Mouse (Mus musculus) megakaryocyte progenitor cell, adult 5-6 weeks (primary cell): ENCODE measurements around the gene Ucn2. TPM values are rescaled to one million over a fixed set of nuclear protein-coding genes. Genes with fewer than 3 reads are reported as not detected.

ENCODE experiments used
- ATAC-seq: replicated peaks from 2 replicates; pipeline ENCODE4 v1.8.0; 2016; ENCODE audit warnings: mild to moderate bottlenecking, moderate TSS enrichment, inconsistent platforms; ENCODE audit not compliant: poor library complexity
- total RNA-seq, 2 experiments: library from RNA; stranded (forward) in 1 of 2; stranded (reverse) in 1 of 2; fragments of 157-497, 149-512 nt in 1 of 2; fragments of 200-1000 nt in 1 of 2; gene quantifications; 2 replicates each; pipeline versions ENCODE4 v1.2.3 to v1.2.4; 2015 to 2017

Gene Ucn2
- total RNA-seq (2015): not detected in 2 replicates
- not detected in 2 replicates for total RNA-seq (2017)

DNA sequence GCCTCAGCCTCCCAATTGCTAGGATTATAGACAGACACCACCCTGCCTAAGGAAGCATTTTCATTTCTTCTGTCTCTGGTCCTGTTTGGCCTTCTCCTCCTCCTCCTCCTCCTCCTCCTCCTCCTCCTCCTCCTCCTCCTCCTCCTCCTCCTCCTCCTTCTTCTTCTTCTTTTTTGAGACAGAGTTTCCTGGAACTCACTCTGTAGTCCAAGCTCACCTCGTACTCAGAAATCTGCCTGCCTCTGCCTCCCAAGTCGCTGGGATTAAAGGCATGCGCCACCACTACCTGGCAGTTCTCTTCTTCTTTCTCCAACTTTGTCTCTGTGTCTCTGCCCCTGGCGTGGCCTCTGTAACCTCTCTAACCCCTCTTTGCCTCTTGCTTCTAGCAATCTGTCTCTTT is at the start of gene Ucn2:
Gene Ucn2, plus strand, starts transcription at position 301 of the 400 bp plus-strand sequence.
- no peak for ATAC-seq

DNA sequence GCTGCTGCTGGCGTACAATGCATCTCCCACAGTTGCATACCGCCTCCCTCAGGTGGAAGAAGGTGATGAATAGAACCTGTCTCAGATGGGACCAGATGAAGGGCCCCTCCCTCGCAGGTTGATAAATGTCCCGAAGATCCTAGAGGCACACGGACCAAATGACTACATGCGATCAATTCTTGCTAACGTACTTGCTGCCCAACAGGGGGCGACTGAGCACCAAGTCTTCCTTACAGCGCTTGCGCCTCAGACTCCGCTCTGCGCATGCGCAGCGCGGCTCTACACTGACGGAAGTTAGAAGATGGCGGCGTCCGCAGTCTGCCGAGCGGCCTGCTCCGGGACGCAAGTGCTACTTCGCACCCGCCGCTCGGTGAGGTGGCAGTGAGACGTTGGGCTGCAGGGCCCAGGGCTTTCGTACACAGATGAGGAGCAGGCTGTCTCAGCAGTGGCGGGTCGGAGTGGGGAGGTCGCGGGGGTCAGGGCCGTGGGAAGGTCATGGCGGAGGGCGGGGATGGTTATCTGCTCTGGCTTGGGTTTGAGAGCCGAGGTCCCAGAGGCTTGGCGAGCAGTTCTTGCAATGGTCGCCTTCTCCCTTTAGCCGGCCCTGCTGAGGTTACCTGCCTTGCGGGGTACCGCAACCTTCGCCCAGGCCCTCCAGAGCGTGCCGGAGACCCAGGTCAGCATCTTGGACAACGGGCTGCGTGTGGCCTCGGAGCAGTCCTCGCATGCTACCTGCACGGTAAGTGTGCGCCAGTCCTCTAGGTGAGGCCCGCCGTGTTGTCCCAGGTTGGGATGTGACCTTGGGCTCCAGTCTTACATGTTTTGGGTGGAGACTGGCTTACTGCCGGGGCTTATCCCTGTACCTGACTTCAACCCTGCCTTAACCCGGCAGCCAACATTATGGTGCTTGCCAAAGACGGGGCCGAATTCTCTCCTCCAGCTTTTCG is 49.1 kb upstream of the Ucn2 start, which contains the start of gene Uqcrc1:
Gene Uqcrc1, plus strand, starts transcription at position 216 of the 947 bp plus-strand sequence.
- ATAC-seq: peak; percentile 91

GRCm38 (mm10) chr9:108945111-108945510 is 40.7 kb upstream of the Ucn2 start:
- no peak for ATAC-seq

DNA sequence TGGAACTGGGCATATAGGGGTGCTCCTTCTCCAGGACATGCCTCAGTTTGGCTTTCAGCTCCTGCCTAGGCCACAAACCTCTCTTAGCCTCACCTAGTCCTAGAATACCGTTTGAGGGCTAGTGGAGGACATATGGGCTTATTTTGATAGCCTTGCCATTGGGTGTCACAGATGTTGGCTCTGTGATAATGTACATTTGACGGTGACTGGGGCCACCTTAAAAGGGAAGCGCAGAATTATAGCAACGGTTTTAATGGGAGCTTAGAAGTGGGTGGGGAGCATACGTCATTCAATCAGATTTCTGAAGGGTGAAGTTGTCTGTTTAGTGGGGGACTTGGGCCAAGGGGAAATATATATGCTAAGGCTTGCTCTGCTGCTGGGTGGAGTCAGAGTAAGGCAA is 40.2 kb upstream of the Ucn2 start:
- ATAC-seq: peak; percentile 21; the same call in 1 of the 2 replicates

GRCm38 (mm10) chr9:108949231-108949966 is 36.4 kb upstream of the Ucn2 start:
- ATAC-seq: no peak

- no peak for ATAC-seq
These were observed 35.7 kb upstream of the Ucn2 start for GRCm38 (mm10) chr9:108949967-108950728.

GRCm38 (mm10) chr9:108953081-108953636 is 32.7 kb upstream of the Ucn2 start, which contains the start of gene Col7a1:
Gene Col7a1 (plus strand): TSS chr9:108953586.
- ATAC-seq: no peak; the same call in 1 of the 2 replicates

DNA sequence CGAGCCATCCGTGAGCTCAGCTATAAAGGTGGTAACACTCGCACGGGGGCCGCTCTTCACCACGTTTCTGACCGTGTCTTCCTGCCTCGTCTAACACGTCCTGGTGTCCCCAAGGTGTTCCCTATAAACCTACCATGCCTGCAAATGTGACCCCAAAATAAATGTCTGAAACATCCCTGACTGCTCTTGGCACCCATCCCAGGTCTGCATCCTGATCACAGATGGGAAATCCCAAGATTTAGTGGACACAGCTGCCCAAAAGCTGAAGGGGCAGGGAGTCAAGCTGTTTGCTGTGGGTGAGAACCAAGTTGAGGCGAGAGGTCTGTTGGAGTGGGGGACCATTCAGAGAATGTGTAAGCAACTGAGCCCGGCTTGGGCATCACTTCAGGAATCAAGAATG is 30.6 kb upstream of the Ucn2 start:
- ATAC-seq: no peak

DNA sequence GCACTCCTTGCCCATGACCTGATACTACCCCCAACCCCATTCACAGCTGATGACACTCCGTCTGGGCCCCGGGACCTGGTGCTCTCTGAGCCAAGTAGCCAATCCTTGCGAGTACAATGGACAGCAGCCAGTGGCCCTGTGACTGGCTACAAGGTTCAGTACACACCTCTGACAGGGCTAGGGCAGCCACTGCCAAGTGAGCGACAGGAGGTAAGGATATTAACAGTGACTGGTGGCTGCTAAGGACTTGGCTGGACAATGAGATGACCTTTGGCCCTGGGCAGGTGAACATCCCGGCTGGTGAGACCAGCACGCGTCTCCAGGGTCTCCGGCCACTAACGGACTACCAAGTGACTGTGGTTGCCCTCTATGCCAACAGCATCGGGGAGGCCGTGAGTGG is 30.0 kb upstream of the Ucn2 start:
- no peak for ATAC-seq

- no peak for ATAC-seq
These were observed 22.2 kb upstream of the Ucn2 start for GRCm38 (mm10) chr9:108963577-108963976.

GRCm38 (mm10) chr9:108964338-108964737 is 21.5 kb upstream of the Ucn2 start:
- no peak for ATAC-seq

- ATAC-seq: peak; percentile 63
These were observed 15.2 kb upstream of the Ucn2 start for GRCm38 (mm10) chr9:108970623-108971022.

- no peak for ATAC-seq
These were observed 9.3 kb upstream of the Ucn2 start for GRCm38 (mm10) chr9:108976483-108976882.

GRCm38 (mm10) chr9:108977966-108978365 is 7.8 kb upstream of the Ucn2 start:
- no peak for ATAC-seq

GRCm38 (mm10) chr9:108982498-108982897 is 3.3 kb upstream of the Ucn2 start:
- no peak for ATAC-seq

GRCm38 (mm10) chr9:108983209-108983608 is 2.6 kb upstream of the Ucn2 start:
- ATAC-seq: peak; percentile 38; the same call in 1 of the 2 replicates

DNA sequence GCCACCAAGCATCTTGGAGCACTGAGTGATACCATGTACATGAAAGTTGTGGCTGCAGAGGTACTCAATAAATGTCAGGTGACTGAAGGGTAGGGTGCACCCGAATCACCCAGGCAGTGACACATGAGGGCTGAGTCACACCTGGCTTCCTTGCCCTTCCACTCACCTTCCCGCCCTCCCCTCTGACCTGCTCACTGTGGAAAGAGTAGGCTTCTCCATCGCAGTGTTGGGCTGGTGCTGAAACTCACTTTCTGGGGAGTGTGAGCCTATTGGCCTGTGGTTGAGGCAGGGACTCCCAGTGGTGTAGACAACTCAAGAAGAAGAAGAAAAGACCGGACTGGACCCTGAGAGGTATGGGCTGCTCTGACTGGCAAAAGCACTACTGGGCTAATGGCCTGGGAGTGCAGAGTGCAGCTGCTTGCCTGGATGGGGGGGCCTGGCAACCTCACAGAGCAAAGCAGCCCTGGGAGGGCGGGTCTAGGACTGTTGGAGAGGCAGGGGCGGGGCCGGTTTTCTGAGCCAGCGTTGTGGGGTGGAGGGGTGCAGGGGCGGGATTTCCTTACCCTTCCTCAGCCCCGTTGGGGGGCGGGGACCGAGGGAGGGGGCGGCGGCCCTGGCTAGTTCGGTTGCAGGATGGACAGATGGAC is 2.0 kb downstream of the Ucn2 start:
- ATAC-seq: no peak

DNA sequence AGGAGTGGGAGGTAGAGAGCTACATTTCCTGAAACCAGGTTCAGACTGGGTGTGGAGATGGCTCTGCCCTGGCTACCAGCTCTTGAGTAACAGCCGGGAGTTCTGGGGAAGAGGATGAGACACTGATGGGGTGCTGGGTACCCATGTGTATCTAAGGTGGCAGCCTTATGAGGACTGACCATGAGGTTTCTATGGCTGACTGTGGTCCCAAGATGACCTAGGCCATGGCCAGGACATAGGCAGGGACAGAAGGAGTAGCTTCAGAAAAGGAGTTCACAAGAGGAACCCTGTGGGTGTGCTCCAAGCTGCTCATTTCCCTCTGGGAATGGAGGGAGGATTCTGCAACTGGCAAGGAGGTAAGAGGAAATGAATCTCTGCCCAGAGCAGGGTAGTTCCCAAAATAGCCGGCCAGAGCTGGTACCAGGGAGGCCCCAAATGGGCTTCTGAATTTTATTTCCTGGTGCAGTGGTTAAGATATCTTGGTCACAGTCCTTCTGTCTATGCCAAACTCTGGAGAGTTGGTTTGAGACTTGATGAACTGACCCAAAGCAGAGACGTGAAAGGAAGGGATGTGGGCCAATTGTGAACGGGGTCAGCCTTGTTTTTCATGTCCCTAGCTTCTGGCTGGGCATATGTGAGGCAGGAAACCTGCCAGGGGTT is 4.1 kb downstream of the Ucn2 start:
- no peak for ATAC-seq

- no peak for ATAC-seq
These were observed 4.6 kb downstream of the Ucn2 start for GRCm38 (mm10) chr9:108990462-108990820.
